Comparison of ENCODE assay signal across 22 mouse cellular contexts in genomic region chr7:19567426-19567825, GRCm38 (mm10). TPM values are rescaled to one million over a fixed set of nuclear protein-coding genes. Genes with fewer than 3 reads are reported as not detected.
DNase-seq lines count a peak whose midpoint lies in the region; ATAC-seq and TF ChIP-seq lines count a peak whose summit lies in the region.
"Had no signal": no experiment of that assay in that cellular context is flagged by ENCODE, and none has a peak within 500 bp of the region (broad histone marks: within the 10 kb centered on the region; RNA-seq: fewer than 3 reads in every experiment).

No protein-coding gene starts in this region.

- WGBS in kidney, embryonic 15.5 days = 89% methylated on average over 8 of the region's 8 CpGs
- 89% methylated on average over 8 of the region's 8 CpGs for WGBS in liver, embryonic 12.5 days (ENCODE audit: insufficient replicate concordance)
- WGBS in liver, postnatal 0 days (ENCODE audit: insufficient replicate concordance) = 80% methylated on average over 8 of the region's 8 CpGs
- WGBS in small intestine, adult 2 months = 67% methylated on average over 8 of the region's 8 CpGs
- 92% methylated on average over 8 of the region's 8 CpGs for WGBS in midbrain, embryonic 13.5 days

- H3K36me3 ChIP-seq in kidney, embryonic 15.5 days = peaks cover 58% of the 10 kb centered on the region
- H3K36me3 ChIP-seq in liver, embryonic 12.5 days = peaks cover 76% of the 10 kb centered on the region
- peaks cover 38% of the 10 kb centered on the region for H3K36me3 ChIP-seq in liver, postnatal 0 days (replicated peaks; ENCODE audit: insufficient read depth, low read length)
- peaks cover 19% of the 10 kb centered on the region for H3K36me3 ChIP-seq in small intestine, adult 2 months (ENCODE audit: control insufficient read depth, insufficient read depth, low read length)
- H3K36me3 ChIP-seq in midbrain, embryonic 13.5 days = peaks cover 46% of the 10 kb centered on the region

- peak; percentile 68 for DNase-seq in kidney, adult 18-20 months
- no peak for DNase-seq in liver, postnatal 0 days
- peak; percentile 37 for DNase-seq in kidney, postnatal 10 days
- DNase-seq in testis, postnatal 10 days (ENCODE audit: low spot score) = no peak
- DNase-seq: adrenal gland, adult 2 months; adrenal gland, postnatal 25 days; cerebellum, adult 18-20 months; cerebellum, adult 9-11 months; cerebellum, postnatal 36 days; forebrain, postnatal 0 days; gastrocnemius, adult 2 months; gastrocnemius, postnatal 25 days had no signal

- no peak overlapping the region for H3K27ac ChIP-seq in kidney, embryonic 15.5 days
- H3K27ac ChIP-seq in liver, embryonic 12.5 days = peak overlapping the region; percentile 13; the same call in 1 of the 2 replicates
- no peak overlapping the region; the same call in 1 of the 2 replicates for H3K27ac ChIP-seq in liver, postnatal 0 days (ENCODE audit: low read depth)
- H3K27ac ChIP-seq in small intestine, adult 2 months (ENCODE audit: insufficient read depth, low read depth, low read length) = peak overlapping the region; percentile 48; the same call in 1 of the 2 replicates
- no peak overlapping the region for H3K27ac ChIP-seq in midbrain, embryonic 13.5 days
- H3K27ac ChIP-seq: embryonic facial prominence, embryonic 13.5 days; forebrain, embryonic 13.5 days; gastrocnemius, adult 2 months; hindbrain, embryonic 10.5 days had no signal

- H3K9ac ChIP-seq in kidney, embryonic 15.5 days = no peak overlapping the region
- no peak overlapping the region for H3K9ac ChIP-seq in liver, embryonic 12.5 days
- no peak overlapping the region for H3K9ac ChIP-seq in liver, postnatal 0 days (replicated peaks)
- no peak overlapping the region for H3K9ac ChIP-seq in midbrain, embryonic 13.5 days (replicated peaks)
- H3K9ac ChIP-seq: embryonic facial prominence, embryonic 13.5 days; forebrain, embryonic 13.5 days; forebrain, postnatal 0 days; heart, embryonic 12.5 days had no signal

- H3K4me1 ChIP-seq in kidney, embryonic 15.5 days = peaks cover 26% of the 10 kb centered on the region
- H3K4me1 ChIP-seq in liver, embryonic 12.5 days = peaks cover 78% of the 10 kb centered on the region
- H3K4me1 ChIP-seq in liver, postnatal 0 days (ENCODE audit: insufficient read depth) = peaks cover 25% of the 10 kb centered on the region
- H3K4me1 ChIP-seq in small intestine, adult 2 months (ENCODE audit: control insufficient read depth, insufficient read depth, insufficient read length, low read length) = peaks cover 11% of the 10 kb centered on the region; the same call in 1 of the 2 replicates
- peaks cover 17% of the 10 kb centered on the region for H3K4me1 ChIP-seq in midbrain, embryonic 13.5 days (replicated peaks)

- ATAC-seq in kidney, embryonic 15.5 days (replicated peaks; ENCODE audit: low FRiP score) = no peak
- ATAC-seq in liver, embryonic 12.5 days = no peak
- no peak for ATAC-seq in liver, postnatal 0 days
- ATAC-seq in midbrain, embryonic 13.5 days = no peak
- ATAC-seq: forebrain, embryonic 13.5 days; forebrain, postnatal 0 days had no signal

- TF ChIP-seq POLR2A in small intestine, adult 2 months (IDR thresholded peaks at IDR 0.05; ENCODE audit: low read depth, low read length) = no peak

- no peak overlapping the region for H3K4me2 ChIP-seq in kidney, embryonic 15.5 days
- H3K4me2 ChIP-seq in liver, embryonic 12.5 days = no peak overlapping the region
- H3K4me2 ChIP-seq in liver, postnatal 0 days (ENCODE audit: low read depth, low read length) = no peak overlapping the region
- H3K4me2 ChIP-seq in midbrain, embryonic 13.5 days (replicated peaks) = no peak overlapping the region
- H3K4me2 ChIP-seq: embryonic facial prominence, embryonic 13.5 days; forebrain, embryonic 13.5 days; heart, embryonic 12.5 days had no signal

- no peaks in the 10 kb centered on the region for H3K9me3 ChIP-seq in kidney, embryonic 15.5 days (replicated peaks)
- 0 out of 2 replicates have a peak, but pooled peaks cover 5% of the 10 kb centered on the region for H3K9me3 ChIP-seq in liver, embryonic 12.5 days (replicated peaks)
- H3K9me3 ChIP-seq in liver, postnatal 0 days (ENCODE audit: low read length) = no peaks in the 10 kb centered on the region
- no peaks in the 10 kb centered on the region for H3K9me3 ChIP-seq in midbrain, embryonic 13.5 days

- H3K4me3 ChIP-seq in kidney, embryonic 15.5 days (replicated peaks) = no peak overlapping the region
- H3K4me3 ChIP-seq in liver, embryonic 12.5 days = no peak overlapping the region
- H3K4me3 ChIP-seq in liver, postnatal 0 days (ENCODE audit: low read depth, low read length) = no peak overlapping the region
- no peak overlapping the region for H3K4me3 ChIP-seq in small intestine, adult 2 months (ENCODE audit: low read depth, low read length)
- no peak overlapping the region for H3K4me3 ChIP-seq in midbrain, embryonic 13.5 days (replicated peaks)
- H3K4me3 ChIP-seq: embryonic facial prominence, embryonic 13.5 days; forebrain, embryonic 13.5 days; gastrocnemius, adult 2 months; heart, embryonic 12.5 days; hindbrain, embryonic 10.5 days had no signal

- H3K27me3 ChIP-seq in kidney, embryonic 15.5 days = no peaks in the 10 kb centered on the region
- no peaks in the 10 kb centered on the region for H3K27me3 ChIP-seq in liver, embryonic 12.5 days (replicated peaks)
- H3K27me3 ChIP-seq in liver, postnatal 0 days (ENCODE audit: insufficient read depth, low read length) = no peaks in the 10 kb centered on the region
- no peaks in the 10 kb centered on the region for H3K27me3 ChIP-seq in small intestine, adult 2 months (ENCODE audit: control insufficient read depth, insufficient read depth, low read length)
- H3K27me3 ChIP-seq in midbrain, embryonic 13.5 days = no peaks in the 10 kb centered on the region
- H3K27me3 ChIP-seq: CH12.LX; embryonic facial prominence, embryonic 13.5 days; forebrain, embryonic 13.5 days; heart, embryonic 12.5 days had no signal

- no peak for TF ChIP-seq CTCF in liver, postnatal 0 days (IDR thresholded peaks at IDR 0.05; ENCODE audit: low read depth)
- TF ChIP-seq CTCF in small intestine, adult 2 months (IDR thresholded peaks at IDR 0.05; ENCODE audit: extremely low read depth, insufficient read length, insufficient replicate concordance, low read depth, low read length) = no peak

- TF ChIP-seq EP300 in liver, postnatal 0 days (IDR thresholded peaks at IDR 0.05; ENCODE audit: low read depth) = no peak

RNA-seq across cellular contexts. Expression of gene Ppp1r37, which starts 4.5 kb away (rescaled TPM):
- polyA plus RNA-seq in kidney, embryonic 15.5 days (2015; fragmentation: Nextera tagmentation; extraction: Ambion mirVana) = 21.3 and 24.4 TPM in 2 replicates
- polyA plus RNA-seq in liver, embryonic 12.5 days (2016; fragmentation: Nextera tagmentation; extraction: Ambion mirVana) = 19.1 and 20.2 TPM in 2 replicates
- 8.1 and 8.3 TPM in 2 replicates for polyA plus RNA-seq in liver, postnatal 0 days (2015; fragmentation: Nextera tagmentation; extraction: Ambion mirVana)
- polyA plus RNA-seq in small intestine, adult 2 months (2012; rRNA removed) = 57.9 and 115 TPM in 2 replicates
- 25.7 and 37.0 TPM in 2 replicates for polyA plus RNA-seq in midbrain, embryonic 13.5 days (2015; fragmentation: Nextera tagmentation; extraction: Ambion mirVana)

RNA-seq across cellular contexts. Expression of gene Zfp296, which starts 9.7 kb away (rescaled TPM):
- 0.55 and 0.66 TPM in 2 replicates for polyA plus RNA-seq in kidney, embryonic 15.5 days (2015; fragmentation: Nextera tagmentation; extraction: Ambion mirVana)
- polyA plus RNA-seq in liver, embryonic 12.5 days (2016; fragmentation: Nextera tagmentation; extraction: Ambion mirVana) = 1.5 TPM in 2 replicates
- polyA plus RNA-seq in liver, postnatal 0 days (2015; fragmentation: Nextera tagmentation; extraction: Ambion mirVana) = 0.89 and 1.2 TPM in 2 replicates
- 3.0 and 3.7 TPM in 2 replicates for polyA plus RNA-seq in small intestine, adult 2 months (2012; rRNA removed)
- 0.26 and 0.31 TPM in 2 replicates for polyA plus RNA-seq in midbrain, embryonic 13.5 days (2015; fragmentation: Nextera tagmentation; extraction: Ambion mirVana)

RNA-seq across cellular contexts. Expression of gene Gemin7, which starts 10.0 kb away (rescaled TPM):
- 148 and 161 TPM in 2 replicates for polyA plus RNA-seq in kidney, embryonic 15.5 days (2015; fragmentation: Nextera tagmentation; extraction: Ambion mirVana)
- 101 TPM in 2 replicates for polyA plus RNA-seq in liver, embryonic 12.5 days (2016; fragmentation: Nextera tagmentation; extraction: Ambion mirVana)
- 61.7 and 66.9 TPM in 2 replicates for polyA plus RNA-seq in liver, postnatal 0 days (2015; fragmentation: Nextera tagmentation; extraction: Ambion mirVana)
- polyA plus RNA-seq in small intestine, adult 2 months (2012; rRNA removed) = 85.5 and 146 TPM in 2 replicates
- polyA plus RNA-seq in midbrain, embryonic 13.5 days (2015; fragmentation: Nextera tagmentation; extraction: Ambion mirVana) = 134 and 138 TPM in 2 replicates

RNA-seq across cellular contexts. Expression of gene Clasrp, which starts 36.9 kb away (rescaled TPM):
- 50.6 and 58.6 TPM in 2 replicates for polyA plus RNA-seq in kidney, embryonic 15.5 days (2015; fragmentation: Nextera tagmentation; extraction: Ambion mirVana)
- 23.9 and 24.2 TPM in 2 replicates for polyA plus RNA-seq in liver, embryonic 12.5 days (2016; fragmentation: Nextera tagmentation; extraction: Ambion mirVana)
- polyA plus RNA-seq in liver, postnatal 0 days (2015; fragmentation: Nextera tagmentation; extraction: Ambion mirVana) = 7.6 and 8.1 TPM in 2 replicates
- polyA plus RNA-seq in small intestine, adult 2 months (2012; rRNA removed) = 91.6 and 184 TPM in 2 replicates
- 54.0 and 65.0 TPM in 2 replicates for polyA plus RNA-seq in midbrain, embryonic 13.5 days (2015; fragmentation: Nextera tagmentation; extraction: Ambion mirVana)

RNA-seq across cellular contexts. Expression of gene Nkpd1, which starts 49.8 kb away (rescaled TPM):
- polyA plus RNA-seq in kidney, embryonic 15.5 days (2015; fragmentation: Nextera tagmentation; extraction: Ambion mirVana) = 0.10 and 0.15 TPM in 2 replicates
- not detected in 2 replicates for polyA plus RNA-seq in liver, embryonic 12.5 days (2016; fragmentation: Nextera tagmentation; extraction: Ambion mirVana)
- polyA plus RNA-seq in liver, postnatal 0 days (2015; fragmentation: Nextera tagmentation; extraction: Ambion mirVana) = not detected in 2 replicates
- 0.23 and 0.43 TPM in 2 replicates for polyA plus RNA-seq in small intestine, adult 2 months (2012; rRNA removed)
- polyA plus RNA-seq in midbrain, embryonic 13.5 days (2015; fragmentation: Nextera tagmentation; extraction: Ambion mirVana) = 0.08 and 0.11 TPM in 2 replicates
- polyA plus RNA-seq: heart, embryonic 16.5 days had no signal

Comparison
In these comparisons a context has a peak if more than half of its experiments do, and no peak if none do; other contexts are left out.
1. H3K27ac ChIP-seq: peak in liver, embryonic 12.5 days (single experiment) and small intestine, adult 2 months (single experiment); none in kidney, embryonic 15.5 days (single experiment), liver, postnatal 0 days (single experiment) and midbrain, embryonic 13.5 days (single experiment).
2. DNase-seq: peak in kidney, adult 18-20 months (single experiment) and kidney, postnatal 10 days (single experiment); none in liver, postnatal 0 days (single experiment) and testis, postnatal 10 days (single experiment).